Comparison of ENCODE assay signal across 29 mouse cellular contexts in genomic region chrX:140838077-140838476, GRCm38 (mm10). TPM values are rescaled to one million over a fixed set of nuclear protein-coding genes. Genes with fewer than 3 reads are reported as not detected.
"Had no signal": no experiment of that assay in that cellular context is flagged by ENCODE, and none has a peak within 500 bp of the region (broad histone marks: within the 10 kb centered on the region; RNA-seq: fewer than 3 reads in every experiment).

No protein-coding gene starts in this region.

- H3K4me3 ChIP-seq: kidney, embryonic 15.5 days; left cerebral cortex, adult 2 months; liver, embryonic 13.5 days; megakaryocyte, embryonic 14.5 days; midbrain, embryonic 10.5 days had no signal

- H3K27ac ChIP-seq: kidney, embryonic 15.5 days; left cerebral cortex, adult 2 months; liver, embryonic 13.5 days; midbrain, embryonic 10.5 days had no signal

- DNase-seq: kidney, postnatal 10 days; layer of hippocampus, postnatal 36 days; liver, embryonic 13.5 days; lung, adult 2 months; lung, postnatal 14 days; lung, postnatal 4 days; midbrain, embryonic 14.5 days; thymus, adult 2 months; thymus, postnatal 14 days; thymus, postnatal 4 days had no signal

- H3K4me1 ChIP-seq: kidney, embryonic 15.5 days; liver, embryonic 13.5 days; megakaryocyte, embryonic 14.5 days; midbrain, embryonic 10.5 days had no signal

RNA-seq across cellular contexts. Expression of gene Tex13b, which starts 24.8 kb away (rescaled TPM):
- total RNA-seq: layer of hippocampus, adult 8-10 months; layer of hippocampus, postnatal 10 days; layer of hippocampus, postnatal 36 days; left cerebral cortex, adult 2 months; left cerebral cortex, postnatal 10 days; left cerebral cortex, postnatal 36 days; liver, adult 2 months; midbrain, postnatal 0 days had no signal
- polyA plus RNA-seq: limb, embryonic 11.5 days; limb, embryonic 14.5 days; liver, adult 2 months; liver, embryonic 13.5 days; liver, embryonic 16.5 days; lung, adult 2 months; lung, embryonic 16.5 days; midbrain, embryonic 10.5 days; midbrain, embryonic 14.5 days; midbrain, postnatal 0 days; neural tube, embryonic 11.5 days; neural tube, embryonic 14.5 days; small intestine, adult 2 months; spleen, adult 2 months; stomach, embryonic 16.5 days; thymus, adult 2 months had no signal
